Comparison of ENCODE assay signal across 9 mouse cellular contexts in the genomic region with DNA sequence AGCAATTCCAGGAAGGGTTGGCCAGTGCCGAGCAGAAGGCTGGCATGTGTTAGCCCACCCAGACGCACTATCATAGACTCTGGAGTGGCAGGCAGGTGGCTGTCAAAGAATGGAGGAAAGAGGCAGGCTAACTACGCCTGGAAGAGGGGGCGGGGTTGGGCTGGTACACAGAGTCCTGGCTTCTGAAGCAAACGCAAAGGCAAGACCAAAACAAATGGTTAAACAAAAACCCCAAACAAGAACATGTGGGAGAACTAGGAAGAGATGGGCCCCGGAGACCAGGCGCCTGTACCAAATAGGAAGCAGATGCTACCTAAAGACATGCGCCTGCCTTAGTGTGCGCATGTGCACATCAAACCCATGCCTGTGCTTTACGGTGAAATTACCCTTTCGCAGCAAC. TPM values are rescaled to one million over a fixed set of nuclear protein-coding genes. Genes with fewer than 3 reads are reported as not detected.
DNase-seq lines count a peak whose midpoint lies in the region; ATAC-seq and TF ChIP-seq lines count a peak whose summit lies in the region.
"Had no signal": no experiment of that assay in that cellular context is flagged by ENCODE, and none has a peak within 500 bp of the region (broad histone marks: within the 10 kb centered on the region; RNA-seq: fewer than 3 reads in every experiment).

No protein-coding gene starts in this region.

- no peak overlapping the region for H3K27ac ChIP-seq in midbrain, embryonic 13.5 days
- no peak overlapping the region for H3K27ac ChIP-seq in midbrain, embryonic 11.5 days (ENCODE audit: low read depth, low read length)
- no peak overlapping the region for H3K27ac ChIP-seq in stomach, embryonic 16.5 days (ENCODE audit: low read length)
- H3K27ac ChIP-seq in liver, postnatal 0 days (ENCODE audit: low read depth): no peak overlapping the region

- peaks cover 14% of the 10 kb centered on the region for H3K4me1 ChIP-seq in midbrain, embryonic 13.5 days (replicated peaks)
- H3K4me1 ChIP-seq in midbrain, embryonic 11.5 days (ENCODE audit: control insufficient read depth, insufficient read depth, low read length): peaks cover 2% of the 10 kb centered on the region; the same call in 1 of the 2 replicates
- peaks cover 13% of the 10 kb centered on the region; the same call in 1 of the 2 replicates for H3K4me1 ChIP-seq in stomach, embryonic 16.5 days (ENCODE audit: control insufficient read depth, insufficient read depth, low read length)
- H3K4me1 ChIP-seq in liver, postnatal 0 days (ENCODE audit: insufficient read depth): no peaks in the 10 kb centered on the region

- no peak overlapping the region for H3K9ac ChIP-seq in midbrain, embryonic 13.5 days (replicated peaks)
- no peak overlapping the region for H3K9ac ChIP-seq in midbrain, embryonic 11.5 days (ENCODE audit: low read length)
- H3K9ac ChIP-seq in stomach, embryonic 16.5 days (ENCODE audit: low read length): no peak overlapping the region
- H3K9ac ChIP-seq in liver, postnatal 0 days (replicated peaks): no peak overlapping the region

- no peak for TF ChIP-seq EP300 in liver, postnatal 0 days (IDR thresholded peaks at IDR 0.05; ENCODE audit: low read depth)

- H3K9me3 ChIP-seq in midbrain, embryonic 13.5 days: no peaks in the 10 kb centered on the region
- H3K9me3 ChIP-seq in midbrain, embryonic 11.5 days (ENCODE audit: control insufficient read depth, low read length): no peaks in the 10 kb centered on the region
- H3K9me3 ChIP-seq in stomach, embryonic 16.5 days (replicated peaks; ENCODE audit: control insufficient read depth, low read length): no peaks in the 10 kb centered on the region
- no peaks in the 10 kb centered on the region for H3K9me3 ChIP-seq in liver, postnatal 0 days (ENCODE audit: low read length)

- peak overlapping the region; percentile 40 for H3K4me2 ChIP-seq in midbrain, embryonic 13.5 days (replicated peaks)
- no peak overlapping the region for H3K4me2 ChIP-seq in midbrain, embryonic 11.5 days
- H3K4me2 ChIP-seq in stomach, embryonic 16.5 days (ENCODE audit: low read depth, low read length): peak overlapping the region; percentile 66
- H3K4me2 ChIP-seq in liver, postnatal 0 days (ENCODE audit: low read depth, low read length): no peak overlapping the region

- H3K36me3 ChIP-seq in midbrain, embryonic 13.5 days: no peaks in the 10 kb centered on the region
- H3K36me3 ChIP-seq in midbrain, embryonic 11.5 days (ENCODE audit: control insufficient read depth, insufficient read depth, low read length): no peaks in the 10 kb centered on the region
- H3K36me3 ChIP-seq in stomach, embryonic 16.5 days (ENCODE audit: control insufficient read depth, insufficient read depth, low read length): no peaks in the 10 kb centered on the region
- H3K36me3 ChIP-seq in liver, postnatal 0 days (replicated peaks; ENCODE audit: insufficient read depth, low read length): no peaks in the 10 kb centered on the region

- DNase-seq in heart, adult 11 months: peak; percentile 88
- no peak for DNase-seq in heart, postnatal 25 days (ENCODE audit: low spot score)
- DNase-seq in midbrain, embryonic 11.5 days (ENCODE audit: low spot score, missing footprints): no peak
- DNase-seq in layer of hippocampus, postnatal 36 days: peak; percentile 56 to 61
- no peak for DNase-seq in liver, postnatal 0 days

- peak; percentile 66 for ATAC-seq in midbrain, embryonic 13.5 days
- no peak for ATAC-seq in midbrain, embryonic 11.5 days (ENCODE audit: low FRiP score)
- ATAC-seq in stomach, embryonic 16.5 days (ENCODE audit: insufficient read depth, low FRiP score): peak; percentile 19; the same call in 1 of the 2 replicates
- no peak for ATAC-seq in CD4-positive, CD25-positive, alpha-beta regulatory T cell, adult 4 months
- no peak for ATAC-seq in liver, postnatal 0 days

- 0 out of 2 replicates have a peak, but pooled peaks cover 2% of the 10 kb centered on the region for H3K27me3 ChIP-seq in midbrain, embryonic 13.5 days
- no peaks in the 10 kb centered on the region for H3K27me3 ChIP-seq in midbrain, embryonic 11.5 days (ENCODE audit: control insufficient read depth, insufficient read depth, low read length)
- no peaks in the 10 kb centered on the region for H3K27me3 ChIP-seq in stomach, embryonic 16.5 days (ENCODE audit: control insufficient read depth, insufficient read depth, low read length)
- peaks cover 7% of the 10 kb centered on the region; the same call in 1 of the 2 replicates for H3K27me3 ChIP-seq in liver, postnatal 0 days (ENCODE audit: insufficient read depth, low read length)
- H3K27me3 ChIP-seq: CH12.LX had no signal

- 64% methylated on average over 11 of the region's 11 CpGs for WGBS in midbrain, embryonic 13.5 days
- 74% methylated on average over 11 of the region's 11 CpGs for WGBS in midbrain, embryonic 11.5 days
- WGBS in stomach, embryonic 16.5 days: 67% methylated on average over 11 of the region's 11 CpGs
- WGBS in liver, postnatal 0 days (ENCODE audit: insufficient replicate concordance): 71% methylated on average over 11 of the region's 11 CpGs

- peak overlapping the region; percentile 43; the same call in 1 of the 2 replicates for H3K4me3 ChIP-seq in midbrain, embryonic 13.5 days (replicated peaks)
- H3K4me3 ChIP-seq in midbrain, embryonic 11.5 days (ENCODE audit: low read depth, low read length): no peak overlapping the region
- H3K4me3 ChIP-seq in stomach, embryonic 16.5 days (replicated peaks; ENCODE audit: low read length): peak overlapping the region; percentile 59; the same call in 1 of the 2 replicates
- H3K4me3 ChIP-seq in liver, postnatal 0 days (ENCODE audit: low read depth, low read length): no peak overlapping the region

- no peak for TF ChIP-seq CTCF in liver, postnatal 0 days (IDR thresholded peaks at IDR 0.05; ENCODE audit: low read depth)

- intact Hi-C loops in heart, postnatal 25 days (cut with DNase I): loop anchor here (5.0 kb wide), 1 partner anchor 92 kb away; a partner anchor contains a TSS

RNA-seq across cellular contexts. Expression of a gene that starts 2.5 kb away (rescaled TPM):
- total RNA-seq in heart, postnatal 25 days (2021): 10 to 100 TPM; 14.2 to 14.4 TPM
- polyA plus RNA-seq in midbrain, embryonic 13.5 days (2015; fragmentation: Nextera tagmentation; extraction: Ambion mirVana): 7.6 and 8.5 TPM in 2 replicates
- 6.4 and 7.3 TPM in 2 replicates for polyA plus RNA-seq in midbrain, embryonic 11.5 days (2014; fragmentation: Nextera tagmentation; extraction: Ambion mirVana)
- 10 to 100 TPM; 31.8 to 34.1 TPM for total RNA-seq in layer of hippocampus, postnatal 36 days (2021)
- polyA plus RNA-seq in stomach, embryonic 16.5 days (2015; fragmentation: Nextera tagmentation; extraction: Ambion mirVana): 8.4 and 10.6 TPM in 2 replicates
- polyA plus RNA-seq in CD4-positive, CD25-positive, alpha-beta regulatory T cell, adult 4 months (2017; shearing (Covaris generic)): 1 to 10 TPM; 7.7 to 9.1 TPM
- polyA plus RNA-seq in liver, postnatal 0 days (2015; fragmentation: Nextera tagmentation; extraction: Ambion mirVana): 0.41 and 0.52 TPM in 2 replicates

RNA-seq across cellular contexts. Expression of a gene that starts 12.9 kb away (rescaled TPM):
- total RNA-seq in heart, postnatal 25 days (2021): 1 to 10 TPM; 5.3 to 5.4 TPM
- 3.2 and 3.6 TPM in 2 replicates for polyA plus RNA-seq in midbrain, embryonic 13.5 days (2015; fragmentation: Nextera tagmentation; extraction: Ambion mirVana)
- 2.8 and 2.9 TPM in 2 replicates for polyA plus RNA-seq in midbrain, embryonic 11.5 days (2014; fragmentation: Nextera tagmentation; extraction: Ambion mirVana)
- 1 to 10 TPM; 9.6 to 10.0 TPM for total RNA-seq in layer of hippocampus, postnatal 36 days (2021)
- polyA plus RNA-seq in stomach, embryonic 16.5 days (2015; fragmentation: Nextera tagmentation; extraction: Ambion mirVana): 3.9 TPM in 2 replicates
- 1 to 10 TPM; 3.7 to 4.2 TPM for polyA plus RNA-seq in CD4-positive, CD25-positive, alpha-beta regulatory T cell, adult 4 months (2017; shearing (Covaris generic))
- 1.2 TPM in 2 replicates for polyA plus RNA-seq in liver, postnatal 0 days (2015; fragmentation: Nextera tagmentation; extraction: Ambion mirVana)

Comparison
In these comparisons a context has a peak if more than half of its experiments do, and no peak if none do; other contexts are left out.
1. DNase-seq: peak in heart, adult 11 months (single experiment) and layer of hippocampus, postnatal 36 days (2 of 2); none in heart, postnatal 25 days (single experiment), midbrain, embryonic 11.5 days (single experiment) and liver, postnatal 0 days (single experiment).
2. ATAC-seq: peak in midbrain, embryonic 13.5 days (single experiment) and stomach, embryonic 16.5 days (single experiment); none in midbrain, embryonic 11.5 days (single experiment), CD4-positive, CD25-positive, alpha-beta regulatory T cell, adult 4 months (single experiment) and liver, postnatal 0 days (single experiment).
3. H3K4me2 ChIP-seq: peak in midbrain, embryonic 13.5 days (single experiment) and stomach, embryonic 16.5 days (single experiment); none in midbrain, embryonic 11.5 days (single experiment) and liver, postnatal 0 days (single experiment).
4. H3K4me3 ChIP-seq: peak in midbrain, embryonic 13.5 days (single experiment) and stomach, embryonic 16.5 days (single experiment); none in midbrain, embryonic 11.5 days (single experiment) and liver, postnatal 0 days (single experiment).